Mouse (Mus musculus) spleen, adult 2 months (tissue): Measurements from ENCODE around the gene Igf2r. TPM values are rescaled to one million over a fixed set of nuclear protein-coding genes. Genes with fewer than 3 reads are reported as not detected.
A peak's percentile ranks its signal among the peaks of the same experiment; 100 is the strongest.

Source experiments
- DNase-seq, 2 experiments: peaks; one replicate each; pipeline versions ENCODE4 v3.0.0 to v3.0.0-alpha.2; 2012 to 2021; ENCODE audit warnings: low spot score in 2 of 2, low read depth in 1 of 2
- H3K27ac ChIP-seq: fragments of 200-500 bp; 2 replicates; pipeline ENCODE4 v1.5.1; 2012; ENCODE audit warnings: low read length, inconsistent platforms; ENCODE audit not compliant: insufficient read depth
- H3K27me3 ChIP-seq: fragments of 200-500 bp; 2 replicates; pipeline ENCODE4 v1.6.1; 2012; ENCODE audit warnings: mild to moderate bottlenecking, moderate library complexity, low read length, inconsistent platforms; ENCODE audit not compliant: control insufficient read depth, insufficient read depth
- H3K36me3 ChIP-seq: fragments of 200-500 bp; 2 replicates; pipeline ENCODE4 v1.6.1; 2012; ENCODE audit warnings: mild to moderate bottlenecking, low read length, inconsistent platforms; ENCODE audit not compliant: control insufficient read depth, insufficient read depth
- H3K4me1 ChIP-seq: fragments of 200-500 bp; 2 replicates; pipeline ENCODE4 v1.6.1; 2011; ENCODE audit warnings: inconsistent platforms; ENCODE audit not compliant: control insufficient read depth, insufficient read depth, insufficient read length
- H3K4me3 ChIP-seq: fragments of 200-500 bp; 2 replicates; pipeline ENCODE4 v1.5.1; 2011; ENCODE audit warnings: mild to moderate bottlenecking, inconsistent platforms; ENCODE audit not compliant: insufficient read depth, insufficient read length; ENCODE audit errors: extremely low read depth
- CTCF ChIP-seq: fragments of 200-500 bp; IDR thresholded peaks from 2 replicates; pipeline ENCODE4 v1.5.1; 2011; ENCODE audit warnings: mild to moderate bottlenecking, inconsistent platforms; ENCODE audit not compliant: insufficient read depth, insufficient read length, insufficient replicate concordance; ENCODE audit errors: extremely low read depth
- POLR2A ChIP-seq: fragments of 200-500 bp; IDR thresholded peaks from 2 replicates; pipeline ENCODE4 v1.6.1; 2011; ENCODE audit warnings: low read depth, low read length, inconsistent platforms
- WGBS: fragments of 180-500 bp; shearing (Covaris S2); methylation state at CpG from one replicate; pipeline ENCODE4 v1.1.7; 2018; 5-methylcytosine and 5-hydroxymethylcytosine counted together
- polyA plus RNA-seq: library from polyadenylated mRNA; depleted of rRNA; stranded (reverse); fragments of >200 nt; gene quantifications from 2 replicates; pipeline ENCODE4 v1.2.3, GENCODE M21; 2012

Igf2r gene
- polyA plus RNA-seq, 1 experiment: 7.2 TPM

DNA sequence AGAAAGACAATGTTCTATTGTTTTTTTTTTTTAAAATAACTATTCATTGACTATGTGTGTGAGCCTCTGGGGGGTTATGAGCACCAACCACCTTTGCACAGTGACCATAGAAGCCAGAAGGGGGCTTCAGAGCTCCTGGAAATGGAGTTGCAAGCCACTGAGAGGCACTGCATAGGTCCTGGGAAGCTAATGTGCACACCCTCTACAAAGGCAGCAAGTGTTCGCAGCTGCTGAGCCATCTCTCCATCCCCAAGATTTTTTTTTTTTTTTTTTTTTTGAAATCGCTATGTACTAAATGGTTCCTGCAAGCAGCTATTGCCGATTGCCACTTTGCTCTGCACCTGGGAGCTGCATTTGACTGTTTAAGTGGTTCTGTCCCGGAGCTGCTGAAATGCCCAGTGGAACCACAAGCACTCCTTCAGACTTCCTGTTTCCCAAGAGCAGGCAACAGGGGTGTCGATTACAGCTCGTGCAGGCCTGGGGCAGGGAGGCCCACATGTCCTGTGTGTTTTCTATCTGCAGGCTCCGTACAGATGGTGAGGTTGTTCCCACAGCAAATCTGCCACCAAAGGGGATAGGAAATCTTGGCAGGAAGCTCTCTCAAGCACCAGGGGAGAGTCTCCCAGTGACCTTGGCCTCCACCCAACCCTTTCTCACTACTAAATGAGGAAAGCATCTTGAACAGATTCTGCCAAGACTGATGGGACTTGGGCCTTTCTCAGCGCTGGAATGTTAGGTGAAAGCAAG lies 24.4 kb upstream of the Igf2r start:
- WGBS: 15% methylated on average over 8 of the region's 8 CpGs
- DNase-seq: no peak

DNA sequence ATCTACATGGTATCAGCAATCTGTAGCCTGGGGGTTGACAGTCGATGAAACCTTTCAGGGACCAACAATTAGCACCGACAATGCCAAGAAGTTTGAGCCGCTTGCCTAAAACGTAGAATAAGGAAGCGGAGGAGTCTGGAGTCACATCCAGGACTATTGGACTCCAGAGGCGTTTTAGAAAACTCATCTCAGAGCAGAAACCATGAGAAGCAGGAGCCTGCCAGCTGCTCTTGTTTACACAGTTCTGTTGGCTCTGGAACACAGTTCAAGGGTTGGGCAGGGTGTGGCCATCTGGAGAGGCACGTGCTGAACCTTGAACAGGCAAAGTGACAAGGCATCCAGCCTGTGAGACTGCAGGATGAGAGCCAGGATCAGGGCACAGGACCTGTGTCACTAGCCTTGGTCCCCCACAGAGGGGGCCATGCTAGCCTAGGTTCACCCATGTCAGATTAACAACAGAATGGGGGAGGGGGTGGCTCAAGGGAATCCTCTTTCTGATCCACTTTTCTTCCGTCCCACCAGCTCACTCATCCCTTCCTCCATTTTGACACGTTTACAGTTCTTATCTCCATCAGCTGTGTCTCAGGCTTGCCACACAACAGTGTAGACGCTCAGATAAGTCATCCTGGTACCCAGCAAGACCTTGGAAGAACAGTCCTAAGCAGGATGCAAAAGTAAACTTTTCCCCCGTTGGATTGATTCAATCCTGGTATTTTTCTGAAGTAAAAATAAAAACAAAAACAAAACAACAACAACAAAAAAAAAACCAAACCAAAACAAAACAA lies 23.1 kb upstream of the Igf2r start:
- TF ChIP-seq POLR2A (no peak), CTCF (no peak)
- no peak overlapping the region for H3K4me3 ChIP-seq
- H3K36me3 ChIP-seq: no peaks in the 10 kb centered on the region
- H3K4me1 ChIP-seq: peaks cover 2% of the 10 kb centered on the region; the same call in 1 of the 2 replicates
- WGBS: 78% methylated on average over 11 of the region's 11 CpGs
- H3K27me3 ChIP-seq: no peaks in the 10 kb centered on the region
- H3K27ac ChIP-seq: no peak overlapping the region
- DNase-seq: no peak

More for the DNA sequence above, 24.4 kb upstream of the Igf2r start:
- Histone ChIP-seq H3K4me3 (no peak overlapping the region), H3K4me1 (peaks cover 2% of the 10 kb centered on the region; the same call in 1 of the 2 replicates), H3K27me3 (no peaks in the 10 kb centered on the region), H3K27ac (no peak overlapping the region), H3K36me3 (no peaks in the 10 kb centered on the region)
- TF ChIP-seq CTCF (no peak), POLR2A (no peak)

DNA sequence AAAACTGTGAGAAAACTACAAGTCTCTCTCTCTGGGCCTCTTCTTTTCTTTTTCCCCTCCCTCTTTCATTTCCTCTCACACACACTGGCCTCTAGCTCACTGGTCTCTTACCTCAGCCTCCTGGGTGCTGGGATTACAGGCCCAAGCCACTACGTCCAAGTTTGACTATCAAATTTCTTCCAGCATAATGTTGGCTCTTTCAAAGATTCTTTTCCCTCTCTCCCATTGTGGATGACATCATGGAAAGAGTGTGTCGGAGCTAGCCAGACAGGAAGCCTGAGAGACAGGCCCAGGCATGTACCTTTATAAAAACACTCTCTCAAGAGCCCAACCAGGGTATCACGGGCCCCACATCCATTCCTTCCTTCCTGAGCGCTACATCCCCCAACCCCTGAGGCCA lies 22.0 kb upstream of the Igf2r start:
- Histone ChIP-seq H3K27me3 (no peaks in the 10 kb centered on the region), H3K36me3 (no peaks in the 10 kb centered on the region), H3K4me1 (peaks cover 2% of the 10 kb centered on the region; the same call in 1 of the 2 replicates), H3K4me3 (no peak overlapping the region), H3K27ac (no peak overlapping the region)
- no peak for DNase-seq
- no peak for TF ChIP-seq POLR2A
- TF ChIP-seq CTCF: no peak
- 56% methylated on average over 4 of the region's 4 CpGs for WGBS

DNA sequence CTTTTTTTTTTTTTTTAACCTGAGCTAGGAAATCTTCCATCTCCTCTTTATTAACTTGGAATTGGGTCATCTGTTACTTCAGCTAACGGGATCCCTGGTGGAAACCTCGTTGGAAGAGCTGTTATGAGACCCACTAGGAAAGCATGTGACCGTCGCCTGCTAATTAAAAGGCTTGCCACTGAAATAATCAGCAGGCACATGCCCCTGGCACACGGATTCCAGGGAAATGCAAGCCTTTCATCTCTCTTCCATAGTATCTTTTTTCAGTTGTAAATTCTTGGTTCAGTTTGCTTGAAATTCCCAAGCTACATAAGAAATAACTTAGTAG lies 21.6 kb upstream of the Igf2r start:
- DNase-seq: no peak
- Histone ChIP-seq H3K4me3 (no peak overlapping the region), H3K27ac (no peak overlapping the region), H3K27me3 (no peaks in the 10 kb centered on the region), H3K4me1 (peaks cover 2% of the 10 kb centered on the region; the same call in 1 of the 2 replicates), H3K36me3 (no peaks in the 10 kb centered on the region)
- WGBS: 73% methylated on average over 5 of the region's 5 CpGs
- TF ChIP-seq CTCF: no peak
- no peak for TF ChIP-seq POLR2A

DNA sequence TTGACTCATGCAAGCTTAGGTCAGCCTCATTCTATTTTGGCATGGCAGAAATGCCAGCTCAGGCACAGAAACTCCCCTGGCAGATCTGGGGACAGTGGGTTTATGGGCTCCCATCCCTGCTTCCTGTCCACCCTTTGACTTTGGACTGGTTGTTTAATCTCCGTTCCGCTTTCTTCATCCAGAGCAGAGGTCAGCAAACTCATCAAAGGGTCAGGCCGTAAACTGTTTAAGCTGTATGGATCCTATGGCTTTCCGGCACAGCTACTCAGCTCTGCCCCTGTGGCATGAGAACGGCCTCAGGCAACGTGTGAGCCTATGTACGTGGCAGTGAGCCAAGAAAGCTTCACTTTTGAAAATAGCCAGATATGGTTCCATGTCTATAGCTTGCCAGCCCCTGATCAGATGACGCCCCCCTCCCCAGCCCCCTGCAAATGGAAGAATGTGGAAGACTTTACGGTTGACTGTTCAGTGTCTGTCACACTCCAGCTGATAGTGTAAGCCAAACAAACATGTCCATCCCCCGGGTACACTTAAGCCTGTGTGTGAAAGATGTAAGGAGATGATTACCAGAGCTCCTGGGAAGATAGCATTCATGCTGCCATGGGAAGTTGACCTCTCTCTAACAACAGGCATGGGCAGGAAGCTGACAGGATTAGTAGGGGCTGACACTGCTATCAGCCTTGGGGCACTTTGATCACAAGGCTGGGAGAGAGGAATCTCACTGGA lies 21.1 kb upstream of the Igf2r start:
- no peak for TF ChIP-seq POLR2A
- no peak for TF ChIP-seq CTCF
- Histone ChIP-seq H3K4me3 (no peak overlapping the region), H3K27me3 (no peaks in the 10 kb centered on the region), H3K4me1 (peaks cover 2% of the 10 kb centered on the region; the same call in 1 of the 2 replicates), H3K36me3 (no peaks in the 10 kb centered on the region), H3K27ac (no peak overlapping the region)
- 76% methylated on average over 10 of the region's 10 CpGs for WGBS
- DNase-seq: no peak

DNA sequence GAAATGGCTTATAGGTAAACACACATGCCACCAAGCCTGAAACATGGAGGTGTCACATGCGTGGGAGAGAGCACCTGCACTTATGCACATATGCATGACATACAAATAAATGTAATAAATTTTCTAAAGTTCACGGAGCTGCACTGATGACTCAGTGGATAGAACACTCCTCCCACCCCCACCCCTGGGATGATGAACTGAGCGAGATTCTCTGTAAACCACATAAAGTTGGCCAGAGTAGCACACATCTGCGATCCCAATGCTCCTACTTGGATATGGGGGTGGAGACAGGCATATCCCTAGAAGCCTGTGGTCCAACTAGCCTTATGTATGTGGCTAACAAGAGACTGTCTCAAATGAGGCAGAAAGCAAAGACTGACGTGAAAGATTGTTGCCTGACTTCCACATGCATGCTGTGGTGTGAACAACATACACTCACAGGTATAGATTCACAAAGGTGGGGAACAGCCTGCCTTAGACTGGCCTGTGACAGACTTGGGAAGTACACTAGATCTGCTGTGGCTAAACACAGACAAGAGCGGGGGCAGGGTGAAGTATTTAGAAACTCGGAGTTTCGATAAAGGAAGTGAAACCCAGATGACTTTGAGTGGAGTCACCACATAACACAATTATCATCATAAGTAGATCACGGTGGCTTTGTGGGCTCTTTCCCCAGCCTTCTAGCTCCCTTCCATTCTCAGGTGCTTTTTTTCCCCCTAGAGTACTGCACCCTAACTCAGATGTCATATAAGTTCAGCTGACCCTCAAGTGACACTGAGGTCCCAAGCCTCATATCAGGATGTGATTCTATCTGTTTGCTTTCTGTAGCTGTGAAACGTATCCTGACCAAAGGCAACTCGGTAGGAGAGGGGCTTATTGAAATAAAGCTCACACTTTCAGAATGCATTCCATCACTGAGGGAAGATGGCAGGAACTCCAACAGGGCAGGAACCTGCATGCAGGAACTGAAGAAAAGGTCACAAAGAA lies 13.7 kb upstream of the Igf2r start:
- peak; percentile 47 to 70 for DNase-seq
- Histone ChIP-seq H3K4me1 (peaks cover 15% of the 10 kb centered on the region), H3K27ac (no peak overlapping the region; the same call in 1 of the 2 replicates), H3K4me3 (no peak overlapping the region), H3K36me3 (no peaks in the 10 kb centered on the region), H3K27me3 (no peaks in the 10 kb centered on the region)
- WGBS: 18% methylated on average over 11 of the region's 11 CpGs
- TF ChIP-seq CTCF (no peak), POLR2A (no peak)
